Mouse (Mus musculus) thymus, adult 2 months (tissue): ENCODE data around the gene BC035044.

ENCODE experiments used
- CTCF ChIP-seq: fragments of 200-500 bp; IDR thresholded peaks from 2 replicates; pipeline ENCODE4 v1.5.1; 2012; ENCODE audit warnings: mild to moderate bottlenecking, control low read depth, low read length, moderate library complexity, borderline replicate concordance; ENCODE audit not compliant: control insufficient read depth, poor library complexity, insufficient read depth; ENCODE audit errors: extremely low read depth
- POLR2A ChIP-seq: fragments of 200-500 bp; IDR thresholded peaks from 2 replicates; pipeline ENCODE4 v1.6.1; 2012; ENCODE audit warnings: mild to moderate bottlenecking, low read length, control low read depth, moderate library complexity; ENCODE audit not compliant: control insufficient read depth, poor library complexity, insufficient read depth; ENCODE audit errors: extremely low read depth

- no peak for TF ChIP-seq CTCF
- no peak for TF ChIP-seq POLR2A
Measured at GRCm38 (mm10) chr6:128850671-128851070, 40.3 kb downstream of the BC035044 start.
